Comparison of ENCODE assay signal across 16 mouse cellular contexts in genomic region chr1:138418610-138419009, GRCm38 (mm10).
DNase-seq lines count a peak whose midpoint lies in the region; ATAC-seq and TF ChIP-seq lines count a peak whose summit lies in the region.
"Had no signal": no experiment of that assay in that cellular context is flagged by ENCODE, and none has a peak within 500 bp of the region (broad histone marks: within the 10 kb centered on the region; RNA-seq: fewer than 3 reads in every experiment).

No protein-coding gene starts in this region.

- no peak overlapping the region for H3K9ac ChIP-seq in forebrain, postnatal 0 days
- H3K9ac ChIP-seq in forebrain, embryonic 12.5 days: no peak overlapping the region
- H3K9ac ChIP-seq in midbrain, postnatal 0 days (replicated peaks; ENCODE audit: low read length, poor library complexity, severe bottlenecking): no peak overlapping the region
- no peak overlapping the region for H3K9ac ChIP-seq in midbrain, embryonic 15.5 days
- H3K9ac ChIP-seq in stomach, postnatal 0 days (ENCODE audit: low read length): no peak overlapping the region
- H3K9ac ChIP-seq: liver, embryonic 14.5 days; neural tube, embryonic 12.5 days had no signal

- no peak overlapping the region for H3K4me3 ChIP-seq in forebrain, postnatal 0 days (ENCODE audit: low read depth, low read length)
- no peak overlapping the region for H3K4me3 ChIP-seq in forebrain, embryonic 12.5 days (replicated peaks)
- H3K4me3 ChIP-seq in midbrain, postnatal 0 days (ENCODE audit: low read depth, low read length): no peak overlapping the region
- no peak overlapping the region for H3K4me3 ChIP-seq in midbrain, embryonic 15.5 days
- H3K4me3 ChIP-seq in stomach, postnatal 0 days (ENCODE audit: low read depth, low read length): no peak overlapping the region
- H3K4me3 ChIP-seq: neural tube, embryonic 12.5 days had no signal

- H3K4me1 ChIP-seq in forebrain, postnatal 0 days (ENCODE audit: insufficient read depth): no peaks in the 10 kb centered on the region
- peaks cover 4% of the 10 kb centered on the region; the same call in 1 of the 2 replicates for H3K4me1 ChIP-seq in forebrain, embryonic 12.5 days
- H3K4me1 ChIP-seq in midbrain, postnatal 0 days (ENCODE audit: insufficient read depth, low read length): no peaks in the 10 kb centered on the region
- peaks cover 6% of the 10 kb centered on the region; the same call in 1 of the 2 replicates for H3K4me1 ChIP-seq in midbrain, embryonic 15.5 days
- no peaks in the 10 kb centered on the region for H3K4me1 ChIP-seq in stomach, postnatal 0 days (replicated peaks; ENCODE audit: control insufficient read depth, insufficient read depth)
- H3K4me1 ChIP-seq: neural tube, embryonic 12.5 days had no signal

- DNase-seq in forebrain, postnatal 0 days: no peak
- DNase-seq in kidney, adult 9 months: peak; percentile 11
- no peak for DNase-seq in kidney, postnatal 10 days
- no peak for DNase-seq in midbrain, postnatal 0 days (ENCODE audit: low spot score)
- no peak for DNase-seq in stomach, postnatal 0 days (ENCODE audit: low spot score)
- DNase-seq in lung, postnatal 10 days: no peak
- DNase-seq: cerebellum, postnatal 25 days; heart, adult 18-20 months; thymus, adult 18-20 months had no signal

- no peak for ATAC-seq in forebrain, postnatal 0 days
- no peak for ATAC-seq in forebrain, embryonic 12.5 days (ENCODE audit: low FRiP score)
- no peak for ATAC-seq in midbrain, postnatal 0 days (ENCODE audit: low FRiP score)
- ATAC-seq in midbrain, embryonic 15.5 days (replicated peaks): no peak
- ATAC-seq in stomach, postnatal 0 days (ENCODE audit: low FRiP score, low TSS enrichment): no peak
- ATAC-seq: activated CD4-positive, CD25-positive, alpha-beta regulatory T cell, adult 4 months; midbrain, embryonic 16.5 days had no signal

- no peaks in the 10 kb centered on the region for H3K36me3 ChIP-seq in forebrain, postnatal 0 days (ENCODE audit: insufficient read depth)
- H3K36me3 ChIP-seq in forebrain, embryonic 12.5 days (replicated peaks): no peaks in the 10 kb centered on the region
- no peaks in the 10 kb centered on the region for H3K36me3 ChIP-seq in midbrain, postnatal 0 days (ENCODE audit: insufficient read depth, low read length)
- no peaks in the 10 kb centered on the region for H3K36me3 ChIP-seq in midbrain, embryonic 15.5 days (replicated peaks)
- H3K36me3 ChIP-seq in stomach, postnatal 0 days (ENCODE audit: control insufficient read depth, insufficient read depth, low read length): no peaks in the 10 kb centered on the region
- H3K36me3 ChIP-seq: neural tube, embryonic 12.5 days had no signal

- H3K27ac ChIP-seq in forebrain, postnatal 0 days (ENCODE audit: low read depth, low read length): no peak overlapping the region
- H3K27ac ChIP-seq in forebrain, embryonic 12.5 days: no peak overlapping the region
- no peak overlapping the region for H3K27ac ChIP-seq in midbrain, postnatal 0 days (ENCODE audit: low read depth, low read length)
- no peak overlapping the region for H3K27ac ChIP-seq in midbrain, embryonic 15.5 days
- no peak overlapping the region for H3K27ac ChIP-seq in stomach, postnatal 0 days (replicated peaks)
- H3K27ac ChIP-seq: liver, embryonic 14.5 days; macrophage; neural tube, embryonic 12.5 days had no signal

- no peak for TF ChIP-seq EP300 in stomach, postnatal 0 days (optimal IDR thresholded peaks at IDR 0.05)

- WGBS in forebrain, postnatal 0 days: 66% methylated on average over 3 of the region's 3 CpGs
- WGBS in forebrain, embryonic 12.5 days: 76% methylated on average over 3 of the region's 3 CpGs
- WGBS in midbrain, postnatal 0 days: 67% methylated on average over 3 of the region's 3 CpGs
- 73% methylated on average over 3 of the region's 3 CpGs for WGBS in midbrain, embryonic 15.5 days
- 58% methylated on average over 3 of the region's 3 CpGs for WGBS in stomach, postnatal 0 days

- H3K27me3 ChIP-seq in forebrain, postnatal 0 days (ENCODE audit: insufficient read depth, low read length): no peaks in the 10 kb centered on the region
- H3K27me3 ChIP-seq in forebrain, embryonic 12.5 days: no peaks in the 10 kb centered on the region
- no peaks in the 10 kb centered on the region; the same call in 1 of the 2 replicates for H3K27me3 ChIP-seq in midbrain, postnatal 0 days (ENCODE audit: insufficient read depth, low read length)
- no peaks in the 10 kb centered on the region for H3K27me3 ChIP-seq in midbrain, embryonic 15.5 days (replicated peaks)
- H3K27me3 ChIP-seq in stomach, postnatal 0 days (ENCODE audit: control insufficient read depth, insufficient read depth, low read length): no peaks in the 10 kb centered on the region
- H3K27me3 ChIP-seq: neural tube, embryonic 12.5 days had no signal

- peak; percentile 24; the same call in 1 of the 2 replicates for TF ChIP-seq CTCF in forebrain, postnatal 0 days (IDR thresholded peaks at IDR 0.05; ENCODE audit: low read depth)
- 0 out of 2 replicates have a peak, but pooled peaks have one; percentile 27 for TF ChIP-seq CTCF in midbrain, postnatal 0 days (IDR thresholded peaks at IDR 0.05)
- TF ChIP-seq CTCF in stomach, postnatal 0 days (IDR thresholded peaks at IDR 0.05; ENCODE audit: low read depth): peak; percentile 44

- H3K4me2 ChIP-seq in forebrain, postnatal 0 days (ENCODE audit: low read depth): no peak overlapping the region
- H3K4me2 ChIP-seq in forebrain, embryonic 12.5 days: no peak overlapping the region
- H3K4me2 ChIP-seq in midbrain, postnatal 0 days (ENCODE audit: low read depth, low read length, poor library complexity, severe bottlenecking): no peak overlapping the region
- no peak overlapping the region for H3K4me2 ChIP-seq in midbrain, embryonic 15.5 days
- no peak overlapping the region for H3K4me2 ChIP-seq in stomach, postnatal 0 days (replicated peaks; ENCODE audit: low read depth)
- H3K4me2 ChIP-seq: neural tube, embryonic 12.5 days had no signal

- no peaks in the 10 kb centered on the region for H3K9me3 ChIP-seq in forebrain, postnatal 0 days (ENCODE audit: low read length)
- no peaks in the 10 kb centered on the region for H3K9me3 ChIP-seq in forebrain, embryonic 12.5 days
- H3K9me3 ChIP-seq in midbrain, postnatal 0 days (ENCODE audit: low read length): no peaks in the 10 kb centered on the region
- H3K9me3 ChIP-seq in midbrain, embryonic 15.5 days: no peaks in the 10 kb centered on the region
- H3K9me3 ChIP-seq in stomach, postnatal 0 days (ENCODE audit: control insufficient read depth, low read length): no peaks in the 10 kb centered on the region
- H3K9me3 ChIP-seq: neural tube, embryonic 12.5 days had no signal
